Mouse (Mus musculus) gastrocnemius, postnatal 14 days (tissue): ENCODE measurements around the gene Trem3. TPM values are rescaled to one million over a fixed set of nuclear protein-coding genes. Genes with fewer than 3 reads are reported as not detected.

Experiments used
- DNase-seq: peaks from one replicate; pipeline ENCODE4 v3.0.0; 2021; ENCODE audit warnings: mixed read lengths
- intact Hi-C: fragments of 180-260 bp; cut with DNase I; formaldehyde crosslinking; loops from one replicate; pipeline ENCODE4 v1.15.1; 2025; ENCODE audit warnings: low total_unique reads
- long read RNA-seq, 2 experiments: library from polyadenylated mRNA; stranded (forward); transcript quantifications; one replicate each; pipeline ENCODE4 v2.0.0; 2021
- total RNA-seq, 2 experiments: library from RNA; stranded (reverse); gene quantifications; 2 replicates each; pipeline ENCODE4 v1.2.3; 2021

The Trem3 gene
- not detected for total RNA-seq
- long read RNA-seq, experiment 1, result 0 reads
- long read RNA-seq, experiment 2, result 0 reads

GRCm38 (mm10) chr17:48247221-48247928 lies at the start of gene Trem3:
TSS of gene Trem3 (plus strand) at chr17:48247777.
- DNase-seq, result no peak
- intact Hi-C loops, result no loop called here

GRCm38 (mm10) chr17:48203086-48203485 lies 44.5 kb upstream of the Trem3 start:
- intact Hi-C loops, result no loop called here
- no peak for DNase-seq

- intact Hi-C loops, result no loop called here
- DNase-seq, result no peak
Measured at GRCm38 (mm10) chr17:48212596-48212995, 35.0 kb upstream of the Trem3 start.

- intact Hi-C loops, result no loop called here
- no peak for DNase-seq
Measured at GRCm38 (mm10) chr17:48213511-48213910, 34.1 kb upstream of the Trem3 start.

- intact Hi-C loops, result no loop called here
- DNase-seq, result no peak
Measured at GRCm38 (mm10) chr17:48215429-48215828, 32.1 kb upstream of the Trem3 start.

- intact Hi-C loops, result no loop called here
- DNase-seq, result no peak
Measured at GRCm38 (mm10) chr17:48230680-48231079, 16.9 kb upstream of the Trem3 start.

- DNase-seq, result no peak
- intact Hi-C loops, result no loop called here
Measured at GRCm38 (mm10) chr17:48232518-48232917, 15.1 kb upstream of the Trem3 start, which contains the start of gene Trem1. TSS of gene Trem1 (plus strand) at chr17:48232768.

GRCm38 (mm10) chr17:48233789-48234188 lies 13.8 kb upstream of the Trem3 start:
- intact Hi-C loops, result no loop called here
- DNase-seq, result no peak

- no peak for DNase-seq
- intact Hi-C loops, result no loop called here
Measured at GRCm38 (mm10) chr17:48234550-48234949, 13.0 kb upstream of the Trem3 start.

GRCm38 (mm10) chr17:48235773-48236370 lies 11.7 kb upstream of the Trem3 start:
- DNase-seq, result no peak
- intact Hi-C loops, result no loop called here

GRCm38 (mm10) chr17:48237621-48238020 lies 10.0 kb upstream of the Trem3 start:
- no peak for DNase-seq
- intact Hi-C loops, result no loop called here

GRCm38 (mm10) chr17:48249039-48249438 lies 1.5 kb downstream of the Trem3 start:
- intact Hi-C loops, result no loop called here
- no peak for DNase-seq

GRCm38 (mm10) chr17:48249501-48249900 lies 1.9 kb downstream of the Trem3 start:
- no peak for DNase-seq
- intact Hi-C loops, result no loop called here

- intact Hi-C loops, result no loop called here
- no peak for DNase-seq
Measured at GRCm38 (mm10) chr17:48250631-48251030, 3.1 kb downstream of the Trem3 start.

- DNase-seq, result no peak
- intact Hi-C loops, result no loop called here
Measured at GRCm38 (mm10) chr17:48256575-48256974, 9.0 kb downstream of the Trem3 start.

GRCm38 (mm10) chr17:48261868-48262267 lies 14.3 kb downstream of the Trem3 start:
- DNase-seq, result no peak
- intact Hi-C loops, result no loop called here

- intact Hi-C loops, result no loop called here
Measured at GRCm38 (mm10) chr17:48263741-48264362, 16.3 kb downstream of the Trem3 start, which contains the start of gene Treml4. TSS of gene Treml4 (plus strand) at chr17:48264295.

GRCm38 (mm10) chr17:48264662-48265061 lies 17.1 kb downstream of the Trem3 start:
- no peak for DNase-seq
- intact Hi-C loops, result no loop called here

More at GRCm38 (mm10) chr17:48263741-48264362, 16.3 kb downstream of the Trem3 start, which contains the start of gene Treml4:
- DNase-seq, result no peak

GRCm38 (mm10) chr17:48266138-48266537 lies 18.6 kb downstream of the Trem3 start:
- no peak for DNase-seq
- intact Hi-C loops, result no loop called here

- DNase-seq, result no peak
- intact Hi-C loops, result no loop called here
Measured at GRCm38 (mm10) chr17:48266610-48267304, 19.2 kb downstream of the Trem3 start.
